Mouse (Mus musculus): Measurements from ENCODE around the gene Fam166a. TPM values are rescaled to one million over a fixed set of nuclear protein-coding genes. Genes with fewer than 3 reads are reported as not detected.
A peak's percentile ranks its signal among the peaks of the same experiment; 100 is the strongest.
"Not testable (repeated sequence)": the region's sequence is repeated elsewhere in the genome, so short reads cannot be mapped to it uniquely, and the experiment has no call there.

Fam166a gene
- total RNA-seq, 2 experiments from 2014 or later = not detected

DNA sequence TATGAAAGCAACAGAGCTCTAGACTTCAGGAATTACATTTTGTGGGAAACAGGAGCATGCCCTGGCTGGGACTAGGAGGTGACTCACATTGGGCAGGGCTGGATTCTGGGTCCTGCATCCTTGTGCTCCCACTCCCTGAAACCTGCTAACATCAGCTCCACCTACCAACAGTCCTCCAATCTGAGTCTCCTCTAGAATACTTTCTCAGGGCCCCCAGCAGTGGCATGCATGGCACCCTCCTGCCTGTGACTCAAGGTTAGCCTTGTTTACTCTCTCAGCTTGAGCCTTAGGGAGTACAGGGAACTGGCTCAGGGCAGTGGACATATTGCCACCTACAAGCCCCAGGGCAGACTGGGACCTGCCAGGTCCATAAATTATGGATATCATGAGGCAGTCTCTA lies 19.6 kb downstream of the Fam166a start:
- ATAC-seq (replicated peaks; ENCODE audit: low FRiP score, low TSS enrichment, poor library complexity, severe bottlenecking) = no peak

DNA sequence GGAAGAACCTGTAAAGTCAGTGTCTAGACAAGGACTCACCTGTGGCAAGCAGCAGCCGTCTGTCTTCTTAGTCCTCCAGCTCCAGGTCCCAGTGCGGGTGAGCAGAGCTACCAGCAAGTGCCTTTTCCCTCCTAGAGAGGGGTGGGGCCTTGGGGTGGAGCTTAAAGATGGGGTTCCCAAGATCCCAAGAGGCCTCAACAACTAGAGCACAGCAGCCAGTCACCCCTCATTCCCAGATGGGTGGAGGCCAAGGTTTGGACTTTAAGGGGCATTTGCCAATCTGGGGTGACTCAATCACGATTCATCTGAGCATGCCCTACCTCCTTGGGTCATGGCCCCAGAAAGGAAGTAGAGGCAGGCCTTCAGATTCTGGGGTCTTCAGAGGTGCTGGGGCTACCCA lies 21.2 kb downstream of the Fam166a start:
- ATAC-seq (replicated peaks; ENCODE audit: low FRiP score, low TSS enrichment, poor library complexity, severe bottlenecking) = no peak

DNA sequence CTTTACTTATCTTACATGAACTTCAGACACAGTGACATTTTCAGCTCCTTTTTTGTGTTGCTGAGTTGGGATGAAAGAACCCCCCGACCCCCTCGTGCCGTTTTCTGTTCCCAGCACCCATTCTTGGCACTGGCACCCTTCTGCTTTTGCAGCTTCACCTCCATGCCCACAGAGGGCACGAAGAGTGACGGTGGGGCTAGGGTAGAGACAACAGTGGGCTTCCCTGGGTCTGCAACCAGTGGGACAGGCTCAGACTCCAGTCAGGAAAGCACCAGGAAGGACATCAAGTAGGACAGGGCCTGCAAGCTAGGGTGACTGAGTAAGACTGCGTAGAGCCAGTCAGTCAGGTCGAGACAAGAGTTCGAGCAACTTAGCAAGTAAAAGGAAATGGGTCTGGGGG lies 21.8 kb downstream of the Fam166a start:
- ATAC-seq (replicated peaks; ENCODE audit: low FRiP score, low TSS enrichment, poor library complexity, severe bottlenecking) = no peak

DNA sequence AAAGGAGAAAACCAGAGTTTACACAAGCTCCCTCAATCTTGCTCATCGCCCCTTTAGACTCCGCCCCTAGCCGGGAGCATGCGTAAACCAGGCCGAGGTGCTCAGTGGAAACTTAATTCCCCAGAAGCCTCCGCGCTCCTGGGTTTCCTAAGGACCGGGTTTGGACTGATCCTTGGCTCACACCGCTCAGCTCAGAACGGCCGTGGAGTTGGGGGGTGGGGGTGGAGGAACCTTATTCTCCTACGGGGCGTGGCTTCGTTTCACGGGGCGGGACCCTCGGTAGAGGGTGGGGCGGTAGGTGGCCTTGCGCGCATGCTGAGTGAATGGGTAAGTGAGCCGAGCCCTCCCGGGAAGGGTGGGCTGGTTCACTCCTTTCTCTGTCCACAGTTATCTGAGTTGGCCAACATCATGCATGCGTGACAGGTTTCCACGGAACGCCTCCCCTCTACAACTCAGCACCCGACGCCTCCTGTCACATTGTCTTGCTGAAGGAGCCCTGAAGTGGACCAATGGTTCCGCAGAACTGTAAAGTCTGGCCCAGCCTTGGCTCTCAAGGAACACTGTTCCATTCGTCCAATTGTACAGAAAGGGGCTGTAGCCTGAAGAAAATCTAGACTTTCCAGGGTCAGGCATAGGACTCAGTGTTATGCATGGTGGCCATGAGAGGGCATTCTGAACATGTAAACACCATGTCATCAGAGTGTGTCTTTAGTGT lies 22.3 kb downstream of the Fam166a start:
- peak; percentile 74 for ATAC-seq (replicated peaks; ENCODE audit: low FRiP score, low TSS enrichment, poor library complexity, severe bottlenecking)

DNA sequence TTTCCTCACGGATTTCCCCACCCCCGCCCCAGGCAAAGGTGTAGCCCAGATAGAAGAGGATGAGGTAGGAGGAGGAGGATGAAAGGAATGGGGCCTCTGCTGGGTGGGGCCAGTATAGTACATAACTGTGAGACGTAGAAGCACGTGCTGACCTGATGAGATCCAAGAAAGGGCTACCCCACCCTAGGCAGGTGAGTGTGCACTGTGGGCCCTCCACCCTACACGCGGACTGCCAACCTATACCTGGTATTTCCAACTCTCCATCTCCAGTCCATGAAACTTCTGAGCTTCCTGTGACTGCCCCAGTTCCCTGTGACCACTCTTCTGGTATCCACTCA lies 22.9 kb downstream of the Fam166a start:
- no peak for ATAC-seq (replicated peaks; ENCODE audit: low FRiP score, low TSS enrichment, poor library complexity, severe bottlenecking)

DNA sequence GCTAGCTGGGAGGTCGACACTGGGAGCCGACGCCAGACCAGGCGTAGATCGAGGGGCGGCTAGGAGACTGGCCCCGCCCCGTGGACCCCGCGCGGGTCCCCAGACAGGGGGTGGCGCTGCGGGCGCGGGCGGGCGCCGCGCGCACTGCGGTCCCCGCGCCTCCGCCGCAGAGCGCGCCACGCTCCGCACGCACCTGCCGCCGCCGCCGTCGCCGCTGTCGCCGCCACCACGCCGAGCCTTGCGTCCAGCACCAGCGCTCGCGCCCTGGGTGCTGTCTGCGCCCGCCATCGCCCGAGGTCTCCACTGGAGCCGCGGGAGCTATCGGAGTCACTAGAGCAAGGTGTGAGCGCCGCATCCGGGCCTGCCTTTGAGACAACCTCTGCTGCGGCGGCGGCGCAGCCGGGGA lies 23.6 kb downstream of the Fam166a start, which contains the start of the genes Rnf208 and Cysrt1:
Gene Rnf208, plus strand, starts transcription at position 155 of the 406 bp plus-strand sequence.
Gene Cysrt1, minus strand, starts transcription at position 352 of the 406 bp plus-strand sequence.
- ATAC-seq (replicated peaks; ENCODE audit: low FRiP score, low TSS enrichment, poor library complexity, severe bottlenecking) = no peak

- no peak for ATAC-seq (replicated peaks; ENCODE audit: low FRiP score, low TSS enrichment, poor library complexity, severe bottlenecking)
Measured at GRCm38 (mm10) chr2:25243342-25243741, 24.8 kb downstream of the Fam166a start.

DNA sequence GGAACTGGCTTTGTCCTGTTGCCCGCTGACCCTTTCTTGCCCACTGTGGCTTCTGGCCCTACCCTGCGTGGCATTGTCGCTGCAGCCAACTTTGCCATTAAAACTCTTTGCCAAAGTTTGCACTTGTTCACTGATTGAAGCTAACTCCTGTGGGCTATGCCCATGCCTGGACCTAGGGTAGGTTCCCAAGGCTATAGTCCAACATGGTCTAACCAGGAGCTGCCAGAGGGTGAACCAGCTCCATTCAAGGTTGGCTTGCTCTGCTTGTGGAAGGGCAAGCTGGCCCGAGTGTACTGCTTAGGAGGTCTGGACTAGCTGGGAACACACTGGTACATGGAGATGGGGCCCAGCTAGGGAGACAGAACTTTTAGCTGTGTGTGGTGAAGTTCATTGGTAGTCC lies 25.6 kb downstream of the Fam166a start:
- ATAC-seq (replicated peaks; ENCODE audit: low FRiP score, low TSS enrichment, poor library complexity, severe bottlenecking) = no peak

GRCm38 (mm10) chr2:25246183-25247072 lies 27.9 kb downstream of the Fam166a start, which contains the start of gene AL732309.1:
Gene AL732309.1, minus strand, starts transcription at chr2:25246863.
- ATAC-seq (replicated peaks; ENCODE audit: low FRiP score, low TSS enrichment, poor library complexity, severe bottlenecking) = no peak

DNA sequence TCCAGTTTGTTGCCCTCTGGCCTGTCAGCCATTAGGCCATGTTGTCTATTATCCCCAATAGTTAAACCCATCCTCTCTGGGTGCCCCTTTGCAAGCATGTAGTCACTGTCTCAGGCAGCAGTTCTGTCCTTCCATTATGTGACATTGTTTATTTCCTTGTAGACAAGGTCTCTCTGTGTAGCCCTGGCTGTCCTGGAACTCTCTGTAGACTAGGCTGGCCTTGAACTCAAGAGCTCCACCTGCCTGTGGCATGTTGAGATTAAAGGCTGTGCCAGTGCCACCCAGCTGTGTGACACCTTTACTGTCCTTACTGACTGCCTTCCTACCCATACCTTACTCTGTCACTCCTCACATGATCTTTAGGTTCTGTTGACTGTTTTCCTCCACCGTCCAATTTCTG lies 33.8 kb downstream of the Fam166a start:
- ATAC-seq (replicated peaks; ENCODE audit: low FRiP score, low TSS enrichment, poor library complexity, severe bottlenecking) = no peak

GRCm38 (mm10) chr2:25255284-25255779 lies 36.8 kb downstream of the Fam166a start, which contains the start of gene Tmem203:
Gene Tmem203, plus strand, starts transcription at chr2:25255439.
- peak; percentile 82 for ATAC-seq (replicated peaks; ENCODE audit: low FRiP score, low TSS enrichment, poor library complexity, severe bottlenecking)

GRCm38 (mm10) chr2:25256443-25257109 lies 38.0 kb downstream of the Fam166a start:
- ATAC-seq (replicated peaks; ENCODE audit: low FRiP score, low TSS enrichment, poor library complexity, severe bottlenecking) = peak; percentile 62

GRCm38 (mm10) chr2:25257250-25257649 lies 38.7 kb downstream of the Fam166a start:
- ATAC-seq (replicated peaks; ENCODE audit: low FRiP score, low TSS enrichment, poor library complexity, severe bottlenecking) = not testable (repeated sequence)

DNA sequence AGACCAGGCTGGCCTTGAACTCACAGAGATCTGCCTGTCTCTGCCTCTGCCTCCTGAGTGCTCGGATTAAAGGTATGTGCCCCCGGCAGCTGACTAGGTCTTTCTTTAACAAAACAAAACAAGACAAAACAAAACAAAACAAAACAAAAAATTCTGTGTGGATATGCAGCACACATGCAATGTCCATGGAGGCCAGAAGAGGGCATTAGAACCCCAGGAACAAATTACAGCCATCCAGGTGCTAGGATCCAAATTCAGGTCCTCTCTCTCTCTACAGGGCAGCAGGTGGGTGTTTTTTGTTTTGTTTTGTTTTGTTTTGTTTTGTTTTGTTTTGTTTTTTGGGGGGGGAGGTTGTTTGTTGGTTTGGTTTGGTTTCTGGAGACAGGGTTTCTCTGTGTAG lies 40.3 kb downstream of the Fam166a start:
- ATAC-seq (replicated peaks; ENCODE audit: low FRiP score, low TSS enrichment, poor library complexity, severe bottlenecking) = no peak

- ATAC-seq (replicated peaks; ENCODE audit: low FRiP score, low TSS enrichment, poor library complexity, severe bottlenecking) = no peak
Measured at GRCm38 (mm10) chr2:25261870-25262269, 43.3 kb downstream of the Fam166a start.

DNA sequence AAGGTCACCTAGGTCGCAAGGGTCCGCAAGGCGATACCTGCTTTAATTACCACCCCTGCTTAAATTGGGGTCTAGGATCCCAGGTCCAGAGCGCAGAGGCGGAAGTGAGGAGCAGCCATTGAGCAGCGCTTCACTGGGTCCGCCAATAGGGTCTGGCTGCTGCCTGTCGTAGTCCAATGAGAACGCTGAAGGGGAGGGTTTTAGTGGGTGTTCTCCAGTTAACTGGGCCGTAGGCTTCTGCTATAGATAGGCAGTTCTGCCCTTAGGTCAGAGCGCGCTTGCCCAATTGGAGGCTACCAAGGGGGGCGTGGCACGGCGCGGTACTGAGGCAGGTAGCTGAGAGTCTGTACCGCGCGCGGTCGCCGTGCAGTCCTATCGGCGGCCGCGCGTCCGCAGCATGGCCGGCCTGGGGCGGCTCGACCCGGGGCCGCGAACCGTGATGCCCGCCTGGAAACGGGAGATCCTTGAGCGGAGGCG lies 43.8 kb downstream of the Fam166a start, which contains the start of gene Tprn:
Gene Tprn, plus strand, starts transcription at position 328 of the 477 bp plus-strand sequence.
- ATAC-seq (replicated peaks; ENCODE audit: low FRiP score, low TSS enrichment, poor library complexity, severe bottlenecking) = peak; percentile 98

GRCm38 (mm10) chr2:25262795-25263622 lies 44.5 kb downstream of the Fam166a start:
- 0 out of 2 replicates have a peak, but pooled peaks have one; percentile 9 for ATAC-seq (replicated peaks; ENCODE audit: low FRiP score, low TSS enrichment, poor library complexity, severe bottlenecking)

GRCm38 (mm10) chr2:25263623-25264285 lies 45.2 kb downstream of the Fam166a start:
- no peak for ATAC-seq (replicated peaks; ENCODE audit: low FRiP score, low TSS enrichment, poor library complexity, severe bottlenecking)
